Mouse (Mus musculus): Measurements from ENCODE around the gene Stap2. TPM values are rescaled to one million over a fixed set of nuclear protein-coding genes. Genes with fewer than 3 reads are reported as not detected.

Stap2 gene
- total RNA-seq, 1 experiment from 2014 or later: not detected

GRCm38 (mm10) chr17:56009088-56009961 lies 3.9 kb upstream of the Stap2 start:
- peak; percentile 83 for ATAC-seq (replicated peaks; ENCODE audit: low read depth, poor library complexity, severe bottlenecking)

GRCm38 (mm10) chr17:56008356-56009087 lies 3.1 kb upstream of the Stap2 start:
- ATAC-seq (replicated peaks; ENCODE audit: low read depth, poor library complexity, severe bottlenecking): peak; percentile 86

- no peak for ATAC-seq (replicated peaks; ENCODE audit: low read depth, poor library complexity, severe bottlenecking)
Measured at GRCm38 (mm10) chr17:56007444-56008355, 2.3 kb upstream of the Stap2 start.

- no peak for ATAC-seq (replicated peaks; ENCODE audit: low read depth, poor library complexity, severe bottlenecking)
Measured at GRCm38 (mm10) chr17:56006956-56007355, 1.6 kb upstream of the Stap2 start.

GRCm38 (mm10) chr17:56003000-56003399 lies 2.4 kb downstream of the Stap2 start:
- ATAC-seq (replicated peaks; ENCODE audit: low read depth, poor library complexity, severe bottlenecking): no peak

GRCm38 (mm10) chr17:55999794-56000499 lies 5.4 kb downstream of the Stap2 start:
- peak; percentile 33 for ATAC-seq (replicated peaks; ENCODE audit: low read depth, poor library complexity, severe bottlenecking)

- ATAC-seq (replicated peaks; ENCODE audit: low read depth, poor library complexity, severe bottlenecking): no peak
Measured at GRCm38 (mm10) chr17:55996007-55996406, 9.4 kb downstream of the Stap2 start.

GRCm38 (mm10) chr17:55990278-55990898 lies 15.0 kb downstream of the Stap2 start:
- ATAC-seq (replicated peaks; ENCODE audit: low read depth, poor library complexity, severe bottlenecking): no peak

GRCm38 (mm10) chr17:55986030-55986961 lies 19.1 kb downstream of the Stap2 start, which contains the start of gene Fsd1:
Gene Fsd1, plus strand, starts transcription at chr17:55986509.
- ATAC-seq (replicated peaks; ENCODE audit: low read depth, poor library complexity, severe bottlenecking): 0 out of 2 replicates have a peak, but pooled peaks have one; percentile 32

- no peak for ATAC-seq (replicated peaks; ENCODE audit: low read depth, poor library complexity, severe bottlenecking)
Measured at GRCm38 (mm10) chr17:55977301-55977700, 28.1 kb downstream of the Stap2 start.

- ATAC-seq (replicated peaks; ENCODE audit: low read depth, poor library complexity, severe bottlenecking): peak; percentile 99
Measured at GRCm38 (mm10) chr17:55976255-55976862, 29.0 kb downstream of the Stap2 start.

GRCm38 (mm10) chr17:55971453-55971852 lies 33.9 kb downstream of the Stap2 start:
- no peak for ATAC-seq (replicated peaks; ENCODE audit: low read depth, poor library complexity, severe bottlenecking)

- peak; percentile 39 for ATAC-seq (replicated peaks; ENCODE audit: low read depth, poor library complexity, severe bottlenecking)
Measured at GRCm38 (mm10) chr17:55969966-55970891, 35.2 kb downstream of the Stap2 start, which contains the start of gene Shd. Gene Shd, plus strand, starts transcription at chr17:55970467.

GRCm38 (mm10) chr17:55969560-55969959 lies 35.8 kb downstream of the Stap2 start:
- ATAC-seq (replicated peaks; ENCODE audit: low read depth, poor library complexity, severe bottlenecking): no peak

GRCm38 (mm10) chr17:55968210-55968609 lies 37.2 kb downstream of the Stap2 start:
- ATAC-seq (replicated peaks; ENCODE audit: low read depth, poor library complexity, severe bottlenecking): no peak

GRCm38 (mm10) chr17:55967186-55967585 lies 38.2 kb downstream of the Stap2 start:
- no peak for ATAC-seq (replicated peaks; ENCODE audit: low read depth, poor library complexity, severe bottlenecking)
